Mouse (Mus musculus): ENCODE measurements around the gene 2210408I21Rik.

The 2210408I21Rik gene

GRCm38 (mm10) chr13:77478425-77479119, 343.2 kb downstream of the 2210408I21Rik start:
- in situ Hi-C loops (cut with MseI, MboI): no loop called here

GRCm38 (mm10) chr13:77489938-77490651, 354.8 kb downstream of the 2210408I21Rik start:
- in situ Hi-C loops (cut with MseI, MboI): no loop called here

- in situ Hi-C loops (cut with MseI, MboI): no loop called here
These were observed 378.7 kb downstream of the 2210408I21Rik start for GRCm38 (mm10) chr13:77514046-77514445.

GRCm38 (mm10) chr13:77528960-77529699, 393.8 kb downstream of the 2210408I21Rik start:
- in situ Hi-C loops (cut with MseI, MboI): no loop called here

GRCm38 (mm10) chr13:77529760-77530159, 394.4 kb downstream of the 2210408I21Rik start:
- in situ Hi-C loops (cut with MseI, MboI): no loop called here

GRCm38 (mm10) chr13:77537466-77537865, 402.1 kb downstream of the 2210408I21Rik start:
- in situ Hi-C loops (cut with MseI, MboI): no loop called here

- in situ Hi-C loops (cut with MseI, MboI): no loop called here
These were observed 412.4 kb downstream of the 2210408I21Rik start for GRCm38 (mm10) chr13:77547486-77548385.

- in situ Hi-C loops (cut with MseI, MboI): no loop called here
These were observed 413.0 kb downstream of the 2210408I21Rik start for GRCm38 (mm10) chr13:77548386-77548695.

- in situ Hi-C loops (cut with MseI, MboI): no loop called here
These were observed 413.4 kb downstream of the 2210408I21Rik start for GRCm38 (mm10) chr13:77548750-77549149.

- in situ Hi-C loops (cut with MseI, MboI): no loop called here
These were observed 458.7 kb downstream of the 2210408I21Rik start for GRCm38 (mm10) chr13:77594011-77594410.

- in situ Hi-C loops (cut with MseI, MboI): no loop called here
These were observed 480.0 kb downstream of the 2210408I21Rik start for GRCm38 (mm10) chr13:77615346-77615745.
